Mouse (Mus musculus) kidney, embryonic 14.5 days (tissue): Measurements from ENCODE around the gene Hsbp1. TPM values are rescaled to one million over a fixed set of nuclear protein-coding genes. Genes with fewer than 3 reads are reported as not detected.
"Not testable (repeated sequence)": the region's sequence is repeated elsewhere in the genome, so short reads cannot be mapped to it uniquely, and the experiment has no call there.

Experiments used
- ATAC-seq: fragments of 200-750 bp; cut with Nextera tagmentation; 2 replicates; pipeline ENCODE4 v1.8.0; 2017; ENCODE audit warnings: moderate number of reproducible peaks, mild to moderate bottlenecking, moderate TSS enrichment, moderate library complexity; ENCODE audit not compliant: low FRiP score, low TSS enrichment
- H3K27ac ChIP-seq: fragments of 300-500 bp; sonication (generic); 2 replicates; pipeline ENCODE4 v1.5.1; 2014; ENCODE audit warnings: low read depth, mild to moderate bottlenecking, low read length, moderate library complexity, mixed read lengths
- H3K27me3 ChIP-seq: fragments of 300-500 bp; sonication (generic); 2 replicates; pipeline ENCODE4 v1.6.1; 2014; ENCODE audit warnings: mild to moderate bottlenecking, low read length; ENCODE audit not compliant: control insufficient read depth, insufficient read depth
- H3K36me3 ChIP-seq: fragments of 300-500 bp; sonication (generic); 2 replicates; pipeline ENCODE4 v1.6.1; 2014; ENCODE audit warnings: low read length, mixed read lengths; ENCODE audit not compliant: control insufficient read depth, insufficient read depth
- H3K4me1 ChIP-seq: fragments of 300-500 bp; sonication (generic); 2 replicates; pipeline ENCODE4 v1.6.1; 2014; ENCODE audit warnings: low read length, mixed read lengths; ENCODE audit not compliant: control insufficient read depth, insufficient read depth
- H3K4me2 ChIP-seq: fragments of 300-500 bp; sonication (generic); replicated peaks from 2 replicates; pipeline ENCODE4 v1.6.1; 2014; ENCODE audit warnings: low read depth, mild to moderate bottlenecking, low read length
- H3K4me3 ChIP-seq: fragments of 300-500 bp; sonication (generic); 2 replicates; pipeline ENCODE4 v1.5.1; 2014; ENCODE audit warnings: mild to moderate bottlenecking, low read length
- H3K9ac ChIP-seq: fragments of 300-500 bp; sonication (generic); 2 replicates; pipeline ENCODE4 v1.6.1; 2014; ENCODE audit warnings: low read depth, mild to moderate bottlenecking, low read length, moderate library complexity
- H3K9me3 ChIP-seq: fragments of 300-500 bp; sonication (generic); 2 replicates; pipeline ENCODE4 v1.6.1; 2016; ENCODE audit warnings: low read length; ENCODE audit not compliant: control insufficient read depth
- WGBS: fragments of 180-500 bp; shearing (Covaris S2); extraction: QIAGEN DNeasy Blood & Tissue Kit; methylation state at CpG from one replicate; pipeline ENCODE4 v1.1.7; 2014; 5-methylcytosine and 5-hydroxymethylcytosine counted together
- polyA plus RNA-seq: library from polyadenylated mRNA; unstranded; fragments of >200 nt; fragmentation: Nextera tagmentation; extraction: Ambion mirVana; gene quantifications from 2 replicates; pipeline ENCODE4 v1.2.1, GENCODE M21; 2014

Gene Hsbp1
- polyA plus RNA-seq, 1 experiment from 2014 or later, result 305 TPM

GRCm38 (mm10) chr8:119374716-119375115, 30.4 kb downstream of the Hsbp1 start:
- H3K4me2 ChIP-seq, ATAC-seq, H3K9ac ChIP-seq, H3K4me1 ChIP-seq, H3K27ac ChIP-seq, H3K36me3 ChIP-seq, H3K4me3 ChIP-seq, H3K9me3 ChIP-seq, H3K27me3 ChIP-seq: not testable (repeated sequence)
- 89% methylated on average over 9 of the region's 9 CpGs for WGBS

- 77% methylated on average over 7 of the region's 7 CpGs for WGBS
- Histone ChIP-seq H3K27me3 (no peaks in the 10 kb centered on the region), H3K9ac (no peak overlapping the region), H3K9me3 (no peaks in the 10 kb centered on the region), H3K27ac (no peak overlapping the region), H3K36me3 (no peaks in the 10 kb centered on the region), H3K4me1 (no peaks in the 10 kb centered on the region), H3K4me3 (no peak overlapping the region), H3K4me2 (no peak overlapping the region)
- no peak for ATAC-seq
Measured at GRCm38 (mm10) chr8:119378476-119378875, 34.2 kb downstream of the Hsbp1 start.

GRCm38 (mm10) chr8:119380619-119381018, 36.3 kb downstream of the Hsbp1 start:
- Histone ChIP-seq H3K27ac (no peak overlapping the region), H3K27me3 (no peaks in the 10 kb centered on the region), H3K9ac (no peak overlapping the region), H3K4me2 (no peak overlapping the region), H3K36me3 (no peaks in the 10 kb centered on the region), H3K9me3 (no peaks in the 10 kb centered on the region), H3K4me3 (no peak overlapping the region), H3K4me1 (no peaks in the 10 kb centered on the region)
- 43% methylated on average over 4 of the region's 4 CpGs for WGBS
- no peak for ATAC-seq

GRCm38 (mm10) chr8:119384478-119384877, 40.2 kb downstream of the Hsbp1 start:
- H3K9ac ChIP-seq, result no peak overlapping the region
- WGBS, result 19% methylated on average over 10 of the region's 10 CpGs

GRCm38 (mm10) chr8:119385854-119386253, 41.6 kb downstream of the Hsbp1 start:
- ATAC-seq, result no peak
- Histone ChIP-seq H3K27me3 (no peaks in the 10 kb centered on the region), H3K9ac (no peak overlapping the region), H3K4me2 (no peak overlapping the region), H3K4me3 (no peak overlapping the region), H3K27ac (no peak overlapping the region), H3K9me3 (no peaks in the 10 kb centered on the region), H3K36me3 (no peaks in the 10 kb centered on the region), H3K4me1 (no peaks in the 10 kb centered on the region)
- 78% methylated on average over 6 of the region's 6 CpGs for WGBS

More at GRCm38 (mm10) chr8:119384478-119384877, 40.2 kb downstream of the Hsbp1 start:
- Histone ChIP-seq H3K27ac (no peak overlapping the region), H3K4me1 (no peaks in the 10 kb centered on the region), H3K4me2 (no peak overlapping the region), H3K36me3 (no peaks in the 10 kb centered on the region), H3K4me3 (no peak overlapping the region), H3K27me3 (no peaks in the 10 kb centered on the region), H3K9me3 (no peaks in the 10 kb centered on the region)
- ATAC-seq, result peak; percentile 16; the same call in 1 of the 2 replicates

GRCm38 (mm10) chr8:119386988-119387387, 42.7 kb downstream of the Hsbp1 start:
- H3K27me3 ChIP-seq, result no peaks in the 10 kb centered on the region
- no peaks in the 10 kb centered on the region for H3K36me3 ChIP-seq
- 81% methylated on average over 6 of the region's 6 CpGs for WGBS
- H3K9me3 ChIP-seq, result no peaks in the 10 kb centered on the region
- H3K4me3 ChIP-seq, result no peak overlapping the region
- H3K27ac ChIP-seq, result no peak overlapping the region
- no peaks in the 10 kb centered on the region for H3K4me1 ChIP-seq
- no peak for ATAC-seq
- no peak overlapping the region for H3K9ac ChIP-seq
- H3K4me2 ChIP-seq, result no peak overlapping the region

- no peaks in the 10 kb centered on the region for H3K36me3 ChIP-seq
- no peaks in the 10 kb centered on the region for H3K9me3 ChIP-seq
- peak overlapping the region; percentile 77 for H3K4me3 ChIP-seq
- ATAC-seq, result no peak
- no peaks in the 10 kb centered on the region for H3K27me3 ChIP-seq
- 74% methylated on average over 9 of the region's 9 CpGs for WGBS
- no peaks in the 10 kb centered on the region; the same call in 1 of the 2 replicates for H3K4me1 ChIP-seq
- H3K27ac ChIP-seq, result no peak overlapping the region
- H3K9ac ChIP-seq, result peak overlapping the region; percentile 85
- peak overlapping the region; percentile 95 for H3K4me2 ChIP-seq
Measured at GRCm38 (mm10) chr8:119394097-119394496, 49.8 kb downstream of the Hsbp1 start.

GRCm38 (mm10) chr8:119394524-119395026, 50.3 kb downstream of the Hsbp1 start, which contains the start of gene Mlycd:
Mlycd (plus strand) TSS chr8:119394878.
- H3K36me3 ChIP-seq, result no peaks in the 10 kb centered on the region
- ATAC-seq, result peak; percentile 96
- H3K27ac ChIP-seq, result peak within 1 kb of the TSS; percentile 47; the same call in 1 of the 2 replicates
- H3K9me3 ChIP-seq, result no peaks in the 10 kb centered on the region
- H3K27me3 ChIP-seq, result no peaks in the 10 kb centered on the region
- no peaks in the 10 kb centered on the region; the same call in 1 of the 2 replicates for H3K4me1 ChIP-seq
- H3K4me3 ChIP-seq, result peak within 1 kb of the TSS; percentile 77
- peak within 1 kb of the TSS; percentile 85 for H3K9ac ChIP-seq
- H3K4me2 ChIP-seq, result peak within 1 kb of the TSS; percentile 95
- 2% methylated on average over 44 of the region's 44 CpGs for whole genome bisulfite sequencing

- 5% methylated on average over 76 of the region's 83 CpGs for WGBS
- no peaks in the 10 kb centered on the region; the same call in 1 of the 2 replicates for H3K4me1 ChIP-seq
- no peaks in the 10 kb centered on the region for H3K36me3 ChIP-seq
- H3K4me3 ChIP-seq, result peak overlapping the region; percentile 77
- H3K9ac ChIP-seq, result peak overlapping the region; percentile 85
- peak overlapping the region; percentile 95 for H3K4me2 ChIP-seq
- H3K9me3 ChIP-seq, result no peaks in the 10 kb centered on the region
- H3K27ac ChIP-seq, result peak overlapping the region; percentile 47; the same call in 1 of the 2 replicates
- ATAC-seq, result peak; percentile 58
- no peaks in the 10 kb centered on the region for H3K27me3 ChIP-seq
Measured at GRCm38 (mm10) chr8:119395072-119395950, 51.0 kb downstream of the Hsbp1 start.
